Mouse (Mus musculus) testis, adult 2 months (tissue): Measurements from ENCODE around the gene Memo1.
"Not testable (repeated sequence)": the region's sequence is repeated elsewhere in the genome, so short reads cannot be mapped to it uniquely, and the experiment has no call there.

Experiments used
- CTCF ChIP-seq: fragments of 200-500 bp; IDR thresholded peaks from 2 replicates; pipeline ENCODE4 v1.5.1; 2012; ENCODE audit warnings: low read depth, mild to moderate bottlenecking, inconsistent platforms, low read length, moderate library complexity; ENCODE audit not compliant: control insufficient read depth, insufficient read depth, insufficient replicate concordance
- POLR2A ChIP-seq: fragments of 200-500 bp; IDR thresholded peaks from 2 replicates; pipeline ENCODE4 v1.6.1; 2012; ENCODE audit warnings: low read depth, mild to moderate bottlenecking, inconsistent platforms, low read length, moderate library complexity; ENCODE audit not compliant: control insufficient read depth

DNA sequence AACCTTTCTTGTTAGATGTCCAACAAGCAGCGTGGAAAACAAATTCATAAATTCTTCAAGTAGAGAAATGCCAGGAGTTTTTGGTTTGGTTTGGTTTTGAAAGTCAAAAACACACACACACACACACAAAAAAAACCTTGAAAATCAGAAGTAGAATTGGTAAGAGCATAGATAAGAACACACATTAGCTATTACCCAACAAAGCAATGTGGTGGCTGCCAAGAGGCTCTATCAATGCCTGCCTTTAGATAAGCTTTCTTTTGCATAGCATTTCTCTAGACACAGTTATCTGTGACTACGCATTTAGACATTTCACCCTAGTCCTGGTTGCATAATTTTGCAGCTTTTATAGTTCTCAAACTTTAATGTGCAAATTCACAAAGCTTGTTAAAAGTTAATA lies 115.7 kb downstream of the Memo1 start:
- not testable (repeated sequence) for TF ChIP-seq CTCF, POLR2A
